Comparison of ENCODE assay signal across 23 mouse cellular contexts in genomic region chr6:51150486-51150885, GRCm38 (mm10).
A peak's percentile ranks its signal among the peaks of the same experiment; 100 is the strongest.
DNase-seq lines count a peak whose midpoint lies in the region; ATAC-seq and TF ChIP-seq lines count a peak whose summit lies in the region.
"Had no signal": no experiment of that assay in that cellular context is flagged by ENCODE, and none has a peak within 500 bp of the region (broad histone marks: within the 10 kb centered on the region; RNA-seq: fewer than 3 reads in every experiment).

No protein-coding gene starts in this region.

- H3K36me3 ChIP-seq in lung, postnatal 0 days (ENCODE audit: insufficient read depth, low read length) = no peaks in the 10 kb centered on the region
- H3K36me3 ChIP-seq in embryonic facial prominence, embryonic 15.5 days = no peaks in the 10 kb centered on the region
- no peaks in the 10 kb centered on the region for H3K36me3 ChIP-seq in stomach, embryonic 14.5 days (ENCODE audit: control insufficient read depth, insufficient read depth, low read length)
- H3K36me3 ChIP-seq: heart, embryonic 12.5 days; hindbrain, embryonic 10.5 days; intestine, embryonic 15.5 days; limb, embryonic 13.5 days; liver, embryonic 13.5 days; lung, embryonic 15.5 days; midbrain, embryonic 12.5 days; neural tube, embryonic 15.5 days had no signal

- 76% methylated on average over 7 of the region's 7 CpGs for WGBS in lung, postnatal 0 days
- 72% methylated on average over 7 of the region's 7 CpGs for WGBS in lung, adult 2 months
- WGBS in embryonic facial prominence, embryonic 15.5 days = 79% methylated on average over 7 of the region's 7 CpGs
- WGBS in stomach, embryonic 14.5 days = 63% methylated on average over 7 of the region's 7 CpGs

- H3K4me3 ChIP-seq in lung, postnatal 0 days (ENCODE audit: low read depth, low read length) = no peak overlapping the region
- no peak overlapping the region for H3K4me3 ChIP-seq in lung, adult 2 months (replicated peaks; ENCODE audit: extremely low read depth, low read depth, low read length)
- no peak overlapping the region for H3K4me3 ChIP-seq in embryonic facial prominence, embryonic 15.5 days (replicated peaks)
- H3K4me3 ChIP-seq in stomach, embryonic 14.5 days (ENCODE audit: low read depth, low read length) = no peak overlapping the region
- H3K4me3 ChIP-seq: erythroblast, embryonic 14.5 days; forebrain, embryonic 13.5 days; heart, embryonic 12.5 days; hindbrain, embryonic 10.5 days; intestine, embryonic 15.5 days; limb, embryonic 13.5 days; liver, embryonic 13.5 days; lung, embryonic 15.5 days; midbrain, embryonic 12.5 days; neural tube, embryonic 15.5 days had no signal

- no peaks in the 10 kb centered on the region for H3K9me3 ChIP-seq in lung, postnatal 0 days (ENCODE audit: low read length)
- H3K9me3 ChIP-seq in embryonic facial prominence, embryonic 15.5 days (replicated peaks) = no peaks in the 10 kb centered on the region
- no peaks in the 10 kb centered on the region for H3K9me3 ChIP-seq in stomach, embryonic 14.5 days (ENCODE audit: control insufficient read depth, low read depth, low read length)
- H3K9me3 ChIP-seq: forebrain, embryonic 13.5 days; heart, embryonic 12.5 days; hindbrain, embryonic 10.5 days; intestine, embryonic 15.5 days; limb, embryonic 13.5 days; liver, embryonic 13.5 days; lung, embryonic 15.5 days; midbrain, embryonic 12.5 days; neural tube, embryonic 15.5 days had no signal

- H3K4me2 ChIP-seq in lung, postnatal 0 days (replicated peaks; ENCODE audit: low read depth, low read length) = no peak overlapping the region
- H3K4me2 ChIP-seq in embryonic facial prominence, embryonic 15.5 days (replicated peaks) = no peak overlapping the region
- H3K4me2 ChIP-seq in stomach, embryonic 14.5 days (replicated peaks; ENCODE audit: low read depth, low read length) = no peak overlapping the region
- H3K4me2 ChIP-seq: forebrain, embryonic 13.5 days; heart, embryonic 12.5 days; intestine, embryonic 15.5 days; limb, embryonic 13.5 days; liver, embryonic 13.5 days; lung, embryonic 15.5 days; midbrain, embryonic 12.5 days; neural tube, embryonic 15.5 days had no signal

- peak; percentile 75 for ATAC-seq in lung, postnatal 0 days
- ATAC-seq in embryonic facial prominence, embryonic 15.5 days (ENCODE audit: insufficient number of reproducible peaks, low FRiP score, low TSS enrichment, low read depth) = no peak
- no peak for ATAC-seq in stomach, embryonic 14.5 days (ENCODE audit: insufficient number of reproducible peaks, insufficient read depth, low FRiP score, low read depth)
- ATAC-seq: forebrain, embryonic 13.5 days; hindbrain, embryonic 16.5 days; intestine, embryonic 15.5 days had no signal

- no peak overlapping the region for H3K9ac ChIP-seq in lung, postnatal 0 days (replicated peaks; ENCODE audit: low read depth)
- no peak overlapping the region for H3K9ac ChIP-seq in embryonic facial prominence, embryonic 15.5 days
- H3K9ac ChIP-seq in stomach, embryonic 14.5 days (replicated peaks; ENCODE audit: low read depth, low read length) = no peak overlapping the region
- H3K9ac ChIP-seq: forebrain, embryonic 13.5 days; heart, embryonic 12.5 days; intestine, embryonic 15.5 days; limb, embryonic 13.5 days; liver, embryonic 13.5 days; lung, embryonic 15.5 days; midbrain, embryonic 12.5 days; neural tube, embryonic 15.5 days had no signal

- DNase-seq in lung, postnatal 0 days (ENCODE audit: low spot score) = peak; percentile 43
- DNase-seq in lung, adult 2 months = no peak
- peak; percentile 59 to 65 for DNase-seq in B cell, adult 2 months
- DNase-seq in adrenal gland, postnatal 36 days = no peak
- no peak for DNase-seq in layer of hippocampus, postnatal 14 days (ENCODE audit: low spot score in 2 of 2)
- DNase-seq: adrenal gland, postnatal 14 days; kidney, adult 9 months; kidney, postnatal 36 days; liver, embryonic 13.5 days; thymus, adult 18-20 months; thymus, postnatal 4 days had no signal

- no peaks in the 10 kb centered on the region for H3K27me3 ChIP-seq in lung, postnatal 0 days (replicated peaks; ENCODE audit: insufficient read depth, low read length)
- no peaks in the 10 kb centered on the region for H3K27me3 ChIP-seq in embryonic facial prominence, embryonic 15.5 days
- no peaks in the 10 kb centered on the region for H3K27me3 ChIP-seq in stomach, embryonic 14.5 days (ENCODE audit: control insufficient read depth, insufficient read depth, low read length)
- H3K27me3 ChIP-seq: forebrain, embryonic 13.5 days; heart, embryonic 12.5 days; intestine, embryonic 15.5 days; liver, embryonic 13.5 days; lung, embryonic 15.5 days; midbrain, embryonic 12.5 days; neural tube, embryonic 15.5 days had no signal

- no peak overlapping the region for H3K27ac ChIP-seq in lung, postnatal 0 days (ENCODE audit: low read length)
- 0 out of 2 replicates have a peak overlapping the region, but pooled peaks have one; percentile 12 for H3K27ac ChIP-seq in embryonic facial prominence, embryonic 15.5 days (replicated peaks)
- H3K27ac ChIP-seq in stomach, embryonic 14.5 days (ENCODE audit: low read length) = peak overlapping the region; percentile 40; the same call in 1 of the 2 replicates
- H3K27ac ChIP-seq: forebrain, embryonic 13.5 days; hindbrain, embryonic 10.5 days; intestine, embryonic 15.5 days; limb, embryonic 13.5 days; liver, embryonic 13.5 days; lung, embryonic 15.5 days; midbrain, embryonic 12.5 days; neural tube, embryonic 15.5 days had no signal

- no peaks in the 10 kb centered on the region; the same call in 1 of the 2 replicates for H3K4me1 ChIP-seq in lung, postnatal 0 days (ENCODE audit: insufficient read depth, low read depth, low read length)
- H3K4me1 ChIP-seq in lung, adult 2 months (ENCODE audit: control insufficient read depth, insufficient read depth, low read length) = no peaks in the 10 kb centered on the region
- H3K4me1 ChIP-seq in embryonic facial prominence, embryonic 15.5 days = 0 out of 2 replicates have a peak, but pooled peaks cover 4% of the 10 kb centered on the region
- H3K4me1 ChIP-seq in stomach, embryonic 14.5 days (ENCODE audit: control insufficient read depth, insufficient read depth, low read length) = peaks cover 4% of the 10 kb centered on the region; the same call in 1 of the 2 replicates
- H3K4me1 ChIP-seq: intestine, embryonic 15.5 days; liver, embryonic 13.5 days; neural tube, embryonic 15.5 days had no signal

- no peak for TF ChIP-seq CTCF in lung, postnatal 0 days (IDR thresholded peaks at IDR 0.05)
- no peak for TF ChIP-seq CTCF in lung, adult 2 months (IDR thresholded peaks at IDR 0.05; ENCODE audit: insufficient read depth, low read length)

- TF ChIP-seq EP300 in lung, postnatal 0 days (IDR thresholded peaks at IDR 0.05) = no peak

- no peak for TF ChIP-seq POLR2A in lung, adult 2 months (IDR thresholded peaks at IDR 0.05; ENCODE audit: borderline replicate concordance, extremely low read depth, low read depth, low read length)

Comparison
In these comparisons a context has a peak if more than half of its experiments do, and no peak if none do; other contexts are left out.
1. DNase-seq: peak in lung, postnatal 0 days (single experiment) and B cell, adult 2 months (2 of 2); none in lung, adult 2 months (single experiment), adrenal gland, postnatal 36 days (0 of 2) and layer of hippocampus, postnatal 14 days (0 of 2).